Mouse (Mus musculus): ENCODE results near the gene Cd3g.

GRCm38 (mm10) chr9:45000249-45000648 is 20.0 kb upstream of the Cd3g start:
- no peak for TF ChIP-seq EP300 (IDR thresholded peaks at IDR 0.05; ENCODE audit: low read depth)
- TF ChIP-seq CTCF (IDR thresholded peaks at IDR 0.05; ENCODE audit: low read depth): no peak

Measured in heart, postnatal 0 days (tissue).